Mouse (Mus musculus) embryonic facial prominence, embryonic 13.5 days (tissue): ENCODE measurements around the gene Nob1. TPM values are rescaled to one million over a fixed set of nuclear protein-coding genes. Genes with fewer than 3 reads are reported as not detected.

ENCODE experiments used
- ATAC-seq: fragments of 200-750 bp; cut with Nextera tagmentation; 2 replicates; pipeline ENCODE4 v1.8.0; 2017; ENCODE audit warnings: low read depth; ENCODE audit not compliant: insufficient number of reproducible peaks, insufficient read depth, low FRiP score, low TSS enrichment
- H3K27ac ChIP-seq: fragments of 300-500 bp; sonication (generic); 2 replicates; pipeline ENCODE4 v1.5.1; 2015; ENCODE audit warnings: moderate library complexity, mild to moderate bottlenecking, inconsistent platforms
- H3K27me3 ChIP-seq: fragments of 300-500 bp; sonication (generic); 2 replicates; pipeline ENCODE4 v1.6.1; 2015; ENCODE audit warnings: mild to moderate bottlenecking, inconsistent platforms
- H3K36me3 ChIP-seq: fragments of 300-500 bp; sonication (generic); 2 replicates; pipeline ENCODE4 v1.6.1; 2015; ENCODE audit warnings: mild to moderate bottlenecking, inconsistent platforms
- H3K4me1 ChIP-seq: fragments of 300-500 bp; sonication (generic); 2 replicates; pipeline ENCODE4 v1.6.1; 2015; ENCODE audit warnings: inconsistent platforms
- H3K4me2 ChIP-seq: fragments of 300-500 bp; sonication (generic); 2 replicates; pipeline ENCODE4 v1.6.1; 2015; ENCODE audit warnings: moderate library complexity, mild to moderate bottlenecking, inconsistent platforms
- H3K4me3 ChIP-seq: fragments of 300-500 bp; sonication (generic); 2 replicates; pipeline ENCODE4 v1.5.1; 2015; ENCODE audit warnings: mild to moderate bottlenecking, inconsistent platforms
- H3K9ac ChIP-seq: fragments of 300-500 bp; sonication (generic); 2 replicates; pipeline ENCODE4 v1.6.1; 2015; ENCODE audit warnings: mild to moderate bottlenecking, inconsistent platforms
- H3K9me3 ChIP-seq: fragments of 300-500 bp; sonication (generic); 2 replicates; pipeline ENCODE4 v1.6.1; 2016; ENCODE audit warnings: inconsistent platforms
- WGBS: fragments of 180-500 bp; shearing (Covaris S2); methylation state at CpG from one replicate; pipeline ENCODE4 v1.1.7; 2015; ENCODE audit warnings: mixed read lengths; 5-methylcytosine and 5-hydroxymethylcytosine counted together
- polyA plus RNA-seq: library from polyadenylated mRNA; unstranded; fragments of >200 nt; fragmentation: Nextera tagmentation; extraction: Ambion mirVana; gene quantifications from 2 replicates; pipeline ENCODE4 v1.2.1, GENCODE M21; 2015

Nob1 gene
- polyA plus RNA-seq, 1 experiment from 2014 or later: 106 TPM

- peak overlapping the region; percentile 91; the same call in 1 of the 2 replicates for H3K9ac ChIP-seq
- no peak for ATAC-seq
- peak overlapping the region; percentile 78 for H3K4me3 ChIP-seq
Observed at GRCm38 (mm10) chr8:107435421-107435961, 10.6 kb upstream of the Nob1 start.

GRCm38 (mm10) chr8:107430821-107431220, 6.0 kb upstream of the Nob1 start:
- Histone ChIP-seq H3K9ac (no peak overlapping the region), H3K27me3 (no peaks in the 10 kb centered on the region), H3K9me3 (no peaks in the 10 kb centered on the region), H3K4me2 (no peak overlapping the region), H3K27ac (no peak overlapping the region), H3K36me3 (no peaks in the 10 kb centered on the region), H3K4me1 (peaks cover 2% of the 10 kb centered on the region; the same call in 1 of the 2 replicates), H3K4me3 (no peak overlapping the region)
- ATAC-seq: no peak
- WGBS: 79% methylated on average over 8 of the region's 8 CpGs

More at GRCm38 (mm10) chr8:107435421-107435961, 10.6 kb upstream of the Nob1 start:
- H3K4me1 ChIP-seq: peaks cover 9% of the 10 kb centered on the region
- peak overlapping the region; percentile 75 for H3K4me2 ChIP-seq
- peak overlapping the region; percentile 88 for H3K27ac ChIP-seq
- H3K27me3 ChIP-seq: no peaks in the 10 kb centered on the region
- 0 out of 2 replicates have a peak, but pooled peaks cover 3% of the 10 kb centered on the region for H3K36me3 ChIP-seq
- no peaks in the 10 kb centered on the region for H3K9me3 ChIP-seq
- 26% methylated on average over 11 of the region's 11 CpGs for WGBS

- H3K9me3 ChIP-seq: no peaks in the 10 kb centered on the region
- peak overlapping the region; percentile 83 for H3K4me3 ChIP-seq
- peaks cover 28% of the 10 kb centered on the region for H3K4me1 ChIP-seq
- 0 out of 2 replicates have a peak overlapping the region, but pooled peaks have one; percentile 82 for H3K4me2 ChIP-seq
- no peak overlapping the region for H3K27ac ChIP-seq
- H3K9ac ChIP-seq: no peak overlapping the region
- 45% methylated on average over 8 of the region's 8 CpGs for WGBS
- ATAC-seq: no peak
- peaks cover 30% of the 10 kb centered on the region for H3K36me3 ChIP-seq
- H3K27me3 ChIP-seq: no peaks in the 10 kb centered on the region
Observed at GRCm38 (mm10) chr8:107425230-107425597, 363 bp upstream of the Nob1 start.

- peak overlapping the region; percentile 91 for H3K9ac ChIP-seq
- peaks cover 41% of the 10 kb centered on the region for H3K36me3 ChIP-seq
- 0 out of 2 replicates have a peak overlapping the region, but pooled peaks have one; percentile 73 for H3K27ac ChIP-seq
- H3K4me3 ChIP-seq: peak overlapping the region; percentile 83
- ATAC-seq: no peak
- peak overlapping the region; percentile 82 for H3K4me2 ChIP-seq
- H3K4me1 ChIP-seq: peaks cover 28% of the 10 kb centered on the region
- H3K9me3 ChIP-seq: no peaks in the 10 kb centered on the region
- 32% methylated on average over 9 of the region's 9 CpGs for WGBS
- H3K27me3 ChIP-seq: no peaks in the 10 kb centered on the region
Observed at GRCm38 (mm10) chr8:107424176-107424575, 675 bp downstream of the Nob1 start.

- Histone ChIP-seq H3K9ac (no peak overlapping the region), H3K4me1 (0 out of 2 replicates have a peak, but pooled peaks cover 5% of the 10 kb centered on the region), H3K27ac (no peak overlapping the region), H3K9me3 (no peaks in the 10 kb centered on the region), H3K4me3 (no peak overlapping the region), H3K27me3 (no peaks in the 10 kb centered on the region), H3K4me2 (no peak overlapping the region), H3K36me3 (peaks cover 99% of the 10 kb centered on the region)
- 89% methylated on average over 12 of the region's 12 CpGs for WGBS
- ATAC-seq: no peak
Observed at GRCm38 (mm10) chr8:107417001-107417400, 7.8 kb downstream of the Nob1 start.

GRCm38 (mm10) chr8:107413881-107414280, 11.0 kb downstream of the Nob1 start:
- 90% methylated on average over 10 of the region's 10 CpGs for WGBS
- H3K4me1 ChIP-seq: no peaks in the 10 kb centered on the region
- H3K27ac ChIP-seq: no peak overlapping the region
- H3K9ac ChIP-seq: peak overlapping the region; percentile 11; the same call in 1 of the 2 replicates
- H3K27me3 ChIP-seq: no peaks in the 10 kb centered on the region
- H3K9me3 ChIP-seq: no peaks in the 10 kb centered on the region
- no peak for ATAC-seq
- H3K4me2 ChIP-seq: no peak overlapping the region
- H3K4me3 ChIP-seq: no peak overlapping the region
- peaks cover 99% of the 10 kb centered on the region for H3K36me3 ChIP-seq

- no peak for ATAC-seq
- no peaks in the 10 kb centered on the region for H3K9me3 ChIP-seq
- H3K27me3 ChIP-seq: no peaks in the 10 kb centered on the region
- H3K36me3 ChIP-seq: peaks cover 90% of the 10 kb centered on the region
- H3K27ac ChIP-seq: no peak overlapping the region
- 79% methylated on average over 8 of the region's 8 CpGs for WGBS
- no peak overlapping the region for H3K9ac ChIP-seq
- H3K4me1 ChIP-seq: no peaks in the 10 kb centered on the region
- no peak overlapping the region for H3K4me2 ChIP-seq
- no peak overlapping the region for H3K4me3 ChIP-seq
Observed at GRCm38 (mm10) chr8:107412552-107412951, 12.3 kb downstream of the Nob1 start.

- Histone ChIP-seq H3K4me2 (no peak overlapping the region), H3K4me1 (no peaks in the 10 kb centered on the region), H3K27me3 (no peaks in the 10 kb centered on the region), H3K27ac (no peak overlapping the region), H3K9me3 (no peaks in the 10 kb centered on the region), H3K9ac (no peak overlapping the region), H3K4me3 (no peak overlapping the region), H3K36me3 (peaks cover 80% of the 10 kb centered on the region)
- no peak for ATAC-seq
- WGBS: 68% methylated on average over 4 of the region's 4 CpGs
Observed at GRCm38 (mm10) chr8:107411391-107411790, 13.5 kb downstream of the Nob1 start.

GRCm38 (mm10) chr8:107405935-107406334, 18.9 kb downstream of the Nob1 start:
- no peak overlapping the region for H3K9ac ChIP-seq
- no peak for ATAC-seq
- H3K4me3 ChIP-seq: no peak overlapping the region
- 61% methylated on average over 3 of the region's 3 CpGs for WGBS
- no peaks in the 10 kb centered on the region for H3K9me3 ChIP-seq
- no peaks in the 10 kb centered on the region for H3K27me3 ChIP-seq
- H3K4me2 ChIP-seq: no peak overlapping the region
- H3K27ac ChIP-seq: no peak overlapping the region
- peaks cover 34% of the 10 kb centered on the region for H3K4me1 ChIP-seq
- peaks cover 25% of the 10 kb centered on the region for H3K36me3 ChIP-seq

- Histone ChIP-seq H3K9me3 (no peaks in the 10 kb centered on the region), H3K27me3 (no peaks in the 10 kb centered on the region), H3K4me2 (peak overlapping the region; percentile 68; the same call in 1 of the 2 replicates), H3K27ac (no peak overlapping the region; the same call in 1 of the 2 replicates), H3K4me1 (peaks cover 42% of the 10 kb centered on the region), H3K36me3 (peaks cover 6% of the 10 kb centered on the region), H3K9ac (no peak overlapping the region), H3K4me3 (no peak overlapping the region)
- no peak for ATAC-seq
- 74% methylated on average over 4 of the region's 4 CpGs for WGBS
Observed at GRCm38 (mm10) chr8:107404057-107404456, 20.8 kb downstream of the Nob1 start.

GRCm38 (mm10) chr8:107403038-107403781, 21.6 kb downstream of the Nob1 start, which contains the start of gene Nqo1:
TSS of gene Nqo1 (minus strand) at chr8:107403206.
- ATAC-seq: peak; percentile 93
- Histone ChIP-seq H3K9ac (peak within 1 kb of the TSS; percentile 62), H3K4me2 (peak within 1 kb of the TSS; percentile 68), H3K27me3 (no peaks in the 10 kb centered on the region), H3K4me3 (peak within 1 kb of the TSS; percentile 41), H3K4me1 (peaks cover 46% of the 10 kb centered on the region), H3K27ac (peak within 1 kb of the TSS; percentile 73), H3K36me3 (0 out of 2 replicates have a peak, but pooled peaks cover 1% of the 10 kb centered on the region), H3K9me3 (no peaks in the 10 kb centered on the region)
- WGBS: 10% methylated on average over 22 of the region's 22 CpGs
